Mouse (Mus musculus): ENCODE data around the gene Gm5771.
"Not testable (repeated sequence)": the region's sequence is repeated elsewhere in the genome, so short reads cannot be mapped to it uniquely, and the experiment has no call there.

The Gm5771 gene

GRCm38 (mm10) chr6:41392056-41392455, at the start of gene Gm5771:
Gm5771 (plus strand) TSS chr6:41392356.
- DNase-seq (ENCODE audit: inconsistent age in 2 of 2, low spot score in 1 of 2), result not testable (repeated sequence)

- no peak for DNase-seq (ENCODE audit: inconsistent age in 2 of 2, low spot score in 1 of 2)
Observed at GRCm38 (mm10) chr6:41353932-41354331, 38.2 kb upstream of the Gm5771 start, which contains the start of gene Try10. Try10 (plus strand) TSS chr6:41354105.

GRCm38 (mm10) chr6:41373772-41374171, 18.4 kb upstream of the Gm5771 start:
- not testable (repeated sequence) for DNase-seq (ENCODE audit: inconsistent age in 2 of 2, low spot score in 1 of 2)

GRCm38 (mm10) chr6:41377578-41377977, 14.6 kb upstream of the Gm5771 start, which contains the start of gene Prss3:
Prss3 (minus strand) TSS chr6:41377678.
- not testable (repeated sequence) for DNase-seq (ENCODE audit: inconsistent age in 2 of 2, low spot score in 1 of 2)

GRCm38 (mm10) chr6:41386781-41387180, 5.4 kb upstream of the Gm5771 start:
- DNase-seq (ENCODE audit: inconsistent age in 2 of 2, low spot score in 1 of 2), result no peak

GRCm38 (mm10) chr6:41391640-41392039, 516 bp upstream of the Gm5771 start:
- not testable (repeated sequence) for DNase-seq (ENCODE audit: inconsistent age in 2 of 2, low spot score in 1 of 2)

- DNase-seq (ENCODE audit: inconsistent age in 2 of 2, low spot score in 1 of 2), result not testable (repeated sequence)
Observed at GRCm38 (mm10) chr6:41442261-41442660, 50.1 kb downstream of the Gm5771 start.

GRCm38 (mm10) chr6:41446045-41446444, 53.9 kb downstream of the Gm5771 start, which contains the start of gene Gm10334:
Gm10334 (minus strand) TSS chr6:41446145.
- DNase-seq (ENCODE audit: inconsistent age in 2 of 2, low spot score in 1 of 2), result not testable (repeated sequence)
